Mouse (Mus musculus): ENCODE measurements around the gene Hbs1l.

DNA sequence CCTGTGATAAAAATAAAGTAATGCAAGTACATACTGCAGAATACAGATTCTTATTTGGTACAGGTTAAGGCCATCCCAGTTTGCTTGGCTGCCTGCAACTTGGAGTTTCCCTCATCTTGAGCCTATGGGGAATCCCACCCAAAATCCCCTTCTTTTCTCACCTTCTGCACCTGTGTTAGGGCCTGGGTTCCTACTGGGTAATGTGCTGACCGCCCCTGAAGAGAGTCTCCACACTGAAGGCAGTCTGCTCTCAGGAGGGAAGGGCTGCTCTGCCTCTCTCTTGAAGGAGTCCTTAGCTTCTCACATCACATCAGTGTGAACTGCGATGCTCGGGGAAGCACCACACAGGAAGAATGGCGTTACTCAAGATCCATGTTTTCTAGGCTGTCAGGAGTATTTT is 70.1 kb downstream of the Hbs1l start:
- no peak for TF ChIP-seq POLR2A (IDR thresholded peaks at IDR 0.05; ENCODE audit: insufficient read depth, low read depth, low read length)
- no peak for TF ChIP-seq CTCF (IDR thresholded peaks at IDR 0.05)
- no peak for TF ChIP-seq EP300 (IDR thresholded peaks at IDR 0.05; ENCODE audit: insufficient read depth, low read depth, low read length)

Measured in heart, adult 2 months (tissue).